ENCODE assay signal across 9 mouse cellular contexts in genomic region chr11:117047172-117047950, GRCm38 (mm10).
A peak's percentile ranks its signal among the peaks of the same experiment; 100 is the strongest.
DNase-seq lines count a peak whose midpoint lies in the region; ATAC-seq lines count a peak whose summit lies in the region.
"Had no signal": no experiment of that assay in that cellular context is flagged by ENCODE, and none has a peak within 500 bp of the region (broad histone marks: within the 10 kb centered on the region; RNA-seq: fewer than 3 reads in every experiment).

No protein-coding gene starts in this region.

- peak overlapping the region; percentile 32; the same call in 1 of the 2 replicates for H3K4me3 ChIP-seq in heart, embryonic 10.5 days
- no peak overlapping the region for H3K4me3 ChIP-seq in neural tube, embryonic 15.5 days (replicated peaks)

- peak overlapping the region; percentile 35 for H3K4me2 ChIP-seq in neural tube, embryonic 15.5 days

- no peaks in the 10 kb centered on the region for H3K9me3 ChIP-seq in heart, embryonic 10.5 days
- H3K9me3 ChIP-seq in neural tube, embryonic 15.5 days (replicated peaks), result no peaks in the 10 kb centered on the region

- peaks cover 18% of the 10 kb centered on the region for H3K27me3 ChIP-seq in heart, embryonic 10.5 days (ENCODE audit: insufficient read depth, poor library complexity, severe bottlenecking)
- H3K27me3 ChIP-seq in neural tube, embryonic 15.5 days (replicated peaks), result no peaks in the 10 kb centered on the region
- H3K27me3 ChIP-seq: Patski had no signal

- peak overlapping the region; percentile 82 for H3K27ac ChIP-seq in heart, embryonic 10.5 days
- peak overlapping the region; percentile 67 for H3K27ac ChIP-seq in neural tube, embryonic 15.5 days (replicated peaks)

- H3K4me1 ChIP-seq in heart, embryonic 10.5 days, result peaks cover 27% of the 10 kb centered on the region
- H3K4me1 ChIP-seq in neural tube, embryonic 15.5 days, result peaks cover 18% of the 10 kb centered on the region

- WGBS in heart, embryonic 10.5 days, result 22% methylated on average over 22 of the region's 22 CpGs
- WGBS in neural tube, embryonic 15.5 days, result 12% methylated on average over 22 of the region's 22 CpGs

- H3K36me3 ChIP-seq in heart, embryonic 10.5 days, result no peaks in the 10 kb centered on the region
- no peaks in the 10 kb centered on the region for H3K36me3 ChIP-seq in neural tube, embryonic 15.5 days

- ATAC-seq in neural tube, embryonic 15.5 days (ENCODE audit: low FRiP score), result 0 out of 2 replicates have a peak, but pooled peaks have one; percentile 57
- no peak for ATAC-seq in granulocyte monocyte progenitor cell, adult 5-6 weeks (replicated peaks; ENCODE audit: poor library complexity, severe bottlenecking)
- ATAC-seq in erythroblast, adult 5-6 weeks (replicated peaks; ENCODE audit: low FRiP score, poor library complexity, severe bottlenecking), result no peak
- ATAC-seq: Patski had no signal

- peak; percentile 43 to 64 for DNase-seq in layer of hippocampus, postnatal 14 days (ENCODE audit: low spot score in 2 of 2)
- no peak for DNase-seq in layer of hippocampus, postnatal 25 days (ENCODE audit: extremely low spot score in 1 of 2, low spot score in 1 of 2)
- peak; percentile 52 for DNase-seq in adrenal gland, adult 8-10 months
- DNase-seq in heart, embryonic 10.5 days (ENCODE audit: low spot score), result peak; percentile 92
- DNase-seq in kidney, postnatal 14 days, result peak; percentile 56

- H3K9ac ChIP-seq in neural tube, embryonic 15.5 days (replicated peaks), result no peak overlapping the region

Comparison
In these comparisons a context has a peak if more than half of its experiments do, and no peak if none do; other contexts are left out.
1. DNase-seq: peak in layer of hippocampus, postnatal 14 days (2 of 2), adrenal gland, adult 8-10 months (single experiment), heart, embryonic 10.5 days (single experiment) and kidney, postnatal 14 days (single experiment); none in layer of hippocampus, postnatal 25 days (0 of 2).